Mouse (Mus musculus) hindbrain, embryonic 15.5 days (tissue): ENCODE results near the gene Fap. TPM values are rescaled to one million over a fixed set of nuclear protein-coding genes. Genes with fewer than 3 reads are reported as not detected.

Experiments used
- ATAC-seq: fragments of 200-750 bp; cut with Nextera tagmentation; 2 replicates; pipeline ENCODE4 v1.8.0; 2017; ENCODE audit warnings: low read depth, moderate number of reproducible peaks, moderate TSS enrichment; ENCODE audit not compliant: low FRiP score
- H3K27ac ChIP-seq: fragments of 300-500 bp; sonication (generic); replicated peaks from 2 replicates; pipeline ENCODE4 v1.5.1; 2015; ENCODE audit warnings: mild to moderate bottlenecking, inconsistent platforms
- H3K27me3 ChIP-seq: fragments of 300-500 bp; sonication (generic); 2 replicates; pipeline ENCODE4 v1.6.1; 2015; ENCODE audit warnings: control low read depth, inconsistent platforms
- H3K36me3 ChIP-seq: fragments of 300-500 bp; sonication (generic); 2 replicates; pipeline ENCODE4 v1.6.1; 2015; ENCODE audit warnings: control low read depth, inconsistent platforms
- H3K4me1 ChIP-seq: fragments of 300-500 bp; sonication (generic); replicated peaks from 2 replicates; pipeline ENCODE4 v1.6.1; 2015; ENCODE audit warnings: control low read depth, inconsistent platforms
- H3K4me2 ChIP-seq: fragments of 300-500 bp; sonication (generic); 2 replicates; pipeline ENCODE4 v1.6.1; 2015; ENCODE audit warnings: moderate library complexity, mild to moderate bottlenecking, inconsistent platforms
- H3K4me3 ChIP-seq: fragments of 300-500 bp; sonication (generic); 2 replicates; pipeline ENCODE4 v1.5.1; 2015; ENCODE audit warnings: mild to moderate bottlenecking, inconsistent platforms
- H3K9ac ChIP-seq: fragments of 300-500 bp; sonication (generic); 2 replicates; pipeline ENCODE4 v1.6.1; 2015; ENCODE audit warnings: inconsistent platforms
- H3K9me3 ChIP-seq: fragments of 300-500 bp; sonication (generic); 2 replicates; pipeline ENCODE4 v1.6.1; 2016; ENCODE audit warnings: control low read depth, inconsistent platforms
- WGBS: fragments of 180-500 bp; shearing (Covaris S2); methylation state at CpG from one replicate; pipeline ENCODE4 v1.1.7; 2015; 5-methylcytosine and 5-hydroxymethylcytosine counted together
- polyA plus RNA-seq: library from polyadenylated mRNA; unstranded; fragments of >200 nt; fragmentation: Nextera tagmentation; extraction: Ambion mirVana; gene quantifications from 2 replicates; pipeline ENCODE4 v1.2.1, GENCODE M21; 2015

The Fap gene
- polyA plus RNA-seq = 0.74 and 1.6 TPM in 2 replicates

GRCm38 (mm10) chr2:62573753-62574159 is at the start of gene Fap:
TSS of gene Fap (minus strand) at chr2:62574075.
- Histone ChIP-seq H3K9ac (no peak within 1 kb of the TSS), H3K36me3 (no peaks in the 10 kb centered on the region), H3K4me1 (no peaks in the 10 kb centered on the region), H3K9me3 (no peaks in the 10 kb centered on the region), H3K27ac (no peak within 1 kb of the TSS), H3K4me2 (no peak within 1 kb of the TSS), H3K27me3 (no peaks in the 10 kb centered on the region), H3K4me3 (no peak within 1 kb of the TSS)
- ATAC-seq = no peak
- 77% methylated on average over 12 of the region's 12 CpGs for WGBS

- Histone ChIP-seq H3K36me3 (no peaks in the 10 kb centered on the region), H3K27ac (no peak overlapping the region), H3K4me1 (no peaks in the 10 kb centered on the region), H3K9me3 (no peaks in the 10 kb centered on the region), H3K4me3 (no peak overlapping the region), H3K9ac (no peak overlapping the region), H3K4me2 (no peak overlapping the region), H3K27me3 (no peaks in the 10 kb centered on the region)
- 85% methylated on average over 8 of the region's 8 CpGs for WGBS
- no peak for ATAC-seq
These were observed 49.2 kb upstream of the Fap start for GRCm38 (mm10) chr2:62623024-62623441.

- H3K27ac ChIP-seq = no peak overlapping the region
- WGBS = 65% methylated on average over 2 of the region's 2 CpGs
- H3K9me3 ChIP-seq = no peaks in the 10 kb centered on the region
- H3K36me3 ChIP-seq = no peaks in the 10 kb centered on the region
- H3K27me3 ChIP-seq = no peaks in the 10 kb centered on the region
- H3K4me1 ChIP-seq = no peaks in the 10 kb centered on the region
- no peak overlapping the region for H3K4me2 ChIP-seq
- no peak for ATAC-seq
- no peak overlapping the region for H3K9ac ChIP-seq
- no peak overlapping the region for H3K4me3 ChIP-seq
These were observed 45.8 kb upstream of the Fap start for GRCm38 (mm10) chr2:62619679-62620078.

- WGBS = 83% methylated on average over 7 of the region's 7 CpGs
- Histone ChIP-seq H3K4me3 (no peak overlapping the region), H3K4me1 (no peaks in the 10 kb centered on the region), H3K9me3 (no peaks in the 10 kb centered on the region), H3K4me2 (no peak overlapping the region), H3K9ac (no peak overlapping the region), H3K27ac (no peak overlapping the region), H3K27me3 (no peaks in the 10 kb centered on the region), H3K36me3 (no peaks in the 10 kb centered on the region)
- ATAC-seq = no peak
These were observed 45.1 kb upstream of the Fap start for GRCm38 (mm10) chr2:62618934-62619341.

GRCm38 (mm10) chr2:62613133-62613532 is 39.3 kb upstream of the Fap start:
- Histone ChIP-seq H3K4me1 (no peaks in the 10 kb centered on the region), H3K9me3 (no peaks in the 10 kb centered on the region), H3K36me3 (no peaks in the 10 kb centered on the region), H3K4me3 (no peak overlapping the region), H3K4me2 (no peak overlapping the region), H3K27ac (no peak overlapping the region), H3K27me3 (no peaks in the 10 kb centered on the region), H3K9ac (no peak overlapping the region)
- 95% methylated on average over 4 of the region's 4 CpGs for WGBS
- no peak for ATAC-seq

GRCm38 (mm10) chr2:62606205-62606604 is 32.3 kb upstream of the Fap start:
- H3K4me2 ChIP-seq = no peak overlapping the region
- no peaks in the 10 kb centered on the region for H3K27me3 ChIP-seq
- H3K27ac ChIP-seq = no peak overlapping the region
- no peak overlapping the region for H3K9ac ChIP-seq
- 94% methylated on average over 16 of the region's 16 CpGs for WGBS
- H3K4me3 ChIP-seq = no peak overlapping the region
- H3K36me3 ChIP-seq = no peaks in the 10 kb centered on the region
- no peak for ATAC-seq
- H3K9me3 ChIP-seq = no peaks in the 10 kb centered on the region
- H3K4me1 ChIP-seq = no peaks in the 10 kb centered on the region

- Histone ChIP-seq H3K4me3 (no peak overlapping the region), H3K9ac (no peak overlapping the region), H3K4me2 (no peak overlapping the region), H3K27ac (no peak overlapping the region), H3K9me3 (no peaks in the 10 kb centered on the region), H3K27me3 (no peaks in the 10 kb centered on the region), H3K4me1 (no peaks in the 10 kb centered on the region), H3K36me3 (no peaks in the 10 kb centered on the region)
- ATAC-seq = no peak
- WGBS = 79% methylated on average over 5 of the region's 5 CpGs
These were observed 29.7 kb upstream of the Fap start for GRCm38 (mm10) chr2:62603530-62603929.

GRCm38 (mm10) chr2:62596586-62596985 is 22.7 kb upstream of the Fap start:
- Histone ChIP-seq H3K4me3 (no peak overlapping the region), H3K9ac (no peak overlapping the region), H3K4me2 (no peak overlapping the region), H3K36me3 (no peaks in the 10 kb centered on the region), H3K4me1 (no peaks in the 10 kb centered on the region), H3K27ac (no peak overlapping the region), H3K9me3 (no peaks in the 10 kb centered on the region), H3K27me3 (no peaks in the 10 kb centered on the region)
- WGBS = 89% methylated on average over 5 of the region's 5 CpGs
- ATAC-seq = no peak

- no peak overlapping the region for H3K27ac ChIP-seq
- H3K36me3 ChIP-seq = no peaks in the 10 kb centered on the region
- no peaks in the 10 kb centered on the region for H3K4me1 ChIP-seq
- no peaks in the 10 kb centered on the region for H3K9me3 ChIP-seq
- no peak overlapping the region for H3K4me3 ChIP-seq
- no peak for ATAC-seq
- no peak overlapping the region for H3K4me2 ChIP-seq
- H3K9ac ChIP-seq = no peak overlapping the region
- no peaks in the 10 kb centered on the region for H3K27me3 ChIP-seq
- 91% methylated on average over 2 of the region's 2 CpGs for WGBS
These were observed 20.6 kb upstream of the Fap start for GRCm38 (mm10) chr2:62594491-62594890.

GRCm38 (mm10) chr2:62591555-62591954 is 17.7 kb upstream of the Fap start:
- ATAC-seq = no peak
- Histone ChIP-seq H3K9ac (no peak overlapping the region), H3K27ac (no peak overlapping the region), H3K4me3 (no peak overlapping the region), H3K4me2 (no peak overlapping the region), H3K9me3 (no peaks in the 10 kb centered on the region), H3K4me1 (no peaks in the 10 kb centered on the region), H3K36me3 (no peaks in the 10 kb centered on the region), H3K27me3 (no peaks in the 10 kb centered on the region)
- 93% methylated on average over 3 of the region's 3 CpGs for WGBS

GRCm38 (mm10) chr2:62589333-62589732 is 15.5 kb upstream of the Fap start:
- 88% methylated on average over 4 of the region's 4 CpGs for WGBS
- no peak overlapping the region for H3K4me2 ChIP-seq
- H3K4me3 ChIP-seq = no peak overlapping the region
- no peaks in the 10 kb centered on the region for H3K36me3 ChIP-seq
- H3K9me3 ChIP-seq = no peaks in the 10 kb centered on the region
- H3K4me1 ChIP-seq = no peaks in the 10 kb centered on the region
- ATAC-seq = no peak
- H3K27ac ChIP-seq = no peak overlapping the region
- H3K9ac ChIP-seq = no peak overlapping the region
- H3K27me3 ChIP-seq = no peaks in the 10 kb centered on the region

- no peak overlapping the region for H3K4me2 ChIP-seq
- no peaks in the 10 kb centered on the region for H3K9me3 ChIP-seq
- H3K4me3 ChIP-seq = no peak overlapping the region
- no peak overlapping the region for H3K27ac ChIP-seq
- no peak for ATAC-seq
- no peaks in the 10 kb centered on the region for H3K36me3 ChIP-seq
- H3K9ac ChIP-seq = no peak overlapping the region
- H3K27me3 ChIP-seq = no peaks in the 10 kb centered on the region
- 92% methylated on average over 5 of the region's 5 CpGs for WGBS
- no peaks in the 10 kb centered on the region for H3K4me1 ChIP-seq
These were observed 11.9 kb upstream of the Fap start for GRCm38 (mm10) chr2:62585769-62586168.

- Histone ChIP-seq H3K4me1 (no peaks in the 10 kb centered on the region), H3K4me2 (no peak overlapping the region), H3K9me3 (no peaks in the 10 kb centered on the region), H3K9ac (no peak overlapping the region), H3K36me3 (no peaks in the 10 kb centered on the region), H3K27ac (no peak overlapping the region), H3K27me3 (no peaks in the 10 kb centered on the region), H3K4me3 (no peak overlapping the region)
- no peak for ATAC-seq
- WGBS = 77% methylated on average over 3 of the region's 3 CpGs
These were observed 1.1 kb upstream of the Fap start for GRCm38 (mm10) chr2:62574962-62575361.
